Mouse (Mus musculus) layer of hippocampus, adult 2 months (tissue): ENCODE data around the gene Snrpa1. TPM values are rescaled to one million over a fixed set of nuclear protein-coding genes. Genes with fewer than 3 reads are reported as not detected.
A peak's percentile ranks its signal among the peaks of the same experiment; 100 is the strongest.

ENCODE experiments used
- DNase-seq, 2 experiments: peaks; one replicate each; pipeline ENCODE4 v3.0.0; 2022; ENCODE audit warnings: low spot score in 2 of 2
- H3K27ac ChIP-seq: fragments of 200-600 bp; 2 replicates; pipeline ENCODE4 v1.8.1; 2022
- H3K4me3 ChIP-seq: fragments of 200-600 bp; 2 replicates; pipeline ENCODE4 v1.8.1; 2022; ENCODE audit warnings: mild to moderate bottlenecking
- CTCF ChIP-seq: fragments of 200-600 bp; conservative IDR thresholded peaks from 2 replicates; pipeline ENCODE4 v1.8.1; 2022; ENCODE audit warnings: antibody characterized with exemption, mild to moderate bottlenecking, moderate library complexity
- total RNA-seq, 2 experiments: library from RNA; stranded (reverse); gene quantifications; 2 replicates each; pipeline ENCODE4 v1.2.3; 2021

The Snrpa1 gene
- total RNA-seq, 2 experiments from 2014 or later = 33.0 to 33.8 TPM

DNA sequence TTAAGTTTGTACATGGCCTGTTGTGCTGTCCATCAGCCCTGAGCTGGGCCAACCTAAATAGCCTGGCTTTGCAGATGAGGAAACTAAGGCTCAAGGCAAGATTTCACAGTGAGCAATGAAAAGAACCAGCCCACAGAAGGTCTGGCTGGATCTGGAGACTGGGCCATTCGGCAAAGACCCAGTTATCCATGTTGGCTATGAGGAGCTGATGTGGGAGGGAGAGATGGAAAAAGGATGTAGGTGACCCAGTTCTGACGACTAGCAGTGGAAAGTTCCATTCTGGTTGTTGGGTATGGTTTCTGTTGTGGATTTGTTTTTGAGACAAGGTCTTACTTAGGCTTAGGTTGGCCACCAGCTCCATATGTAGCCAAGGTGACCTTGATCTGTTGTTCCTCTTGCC is 29.3 kb downstream of the Snrpa1 start:
- no peak for DNase-seq
- no peak for TF ChIP-seq CTCF
- Histone ChIP-seq H3K4me3 (no peak overlapping the region), H3K27ac (0 out of 2 replicates have a peak overlapping the region, but pooled peaks have one; percentile 62)

DNA sequence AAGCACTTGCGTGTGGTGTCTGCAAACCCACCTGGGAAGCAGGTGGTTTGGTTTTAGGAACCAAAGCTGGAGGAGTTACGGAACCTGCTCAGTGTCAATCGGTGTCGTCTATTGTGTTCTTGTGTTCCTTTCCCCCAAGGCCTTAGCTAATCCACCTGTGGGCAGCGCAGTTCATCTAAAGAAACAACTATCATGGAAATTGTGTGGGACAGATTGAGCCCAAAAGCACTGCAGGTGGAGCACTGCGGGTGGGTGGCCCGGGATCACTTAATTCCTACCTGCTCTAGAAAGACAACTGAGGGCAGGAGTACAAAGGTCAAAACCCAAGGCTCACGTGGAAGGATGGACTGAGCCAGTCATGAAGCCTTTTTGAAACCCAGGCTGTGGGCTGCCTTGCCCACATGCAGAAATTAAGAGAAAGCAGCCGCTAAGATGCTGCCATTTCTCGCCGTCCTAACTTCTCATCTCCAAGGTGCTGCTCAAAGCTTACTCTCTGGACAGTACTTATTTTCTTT is 31.9 kb downstream of the Snrpa1 start:
- TF ChIP-seq CTCF = no peak
- no peak overlapping the region for H3K4me3 ChIP-seq
- no peak for DNase-seq

GRCm38 (mm10) chr7:66091553-66091952 is 32.8 kb downstream of the Snrpa1 start:
- H3K27ac ChIP-seq = no peak overlapping the region
- TF ChIP-seq CTCF = no peak
- no peak overlapping the region for H3K4me3 ChIP-seq
- DNase-seq = no peak

More for the DNA sequence above, 31.9 kb downstream of the Snrpa1 start:
- H3K27ac ChIP-seq = no peak overlapping the region

GRCm38 (mm10) chr7:66092656-66093055 is 33.9 kb downstream of the Snrpa1 start:
- no peak for TF ChIP-seq CTCF
- H3K27ac ChIP-seq = no peak overlapping the region
- no peak for DNase-seq
- H3K4me3 ChIP-seq = no peak overlapping the region

DNA sequence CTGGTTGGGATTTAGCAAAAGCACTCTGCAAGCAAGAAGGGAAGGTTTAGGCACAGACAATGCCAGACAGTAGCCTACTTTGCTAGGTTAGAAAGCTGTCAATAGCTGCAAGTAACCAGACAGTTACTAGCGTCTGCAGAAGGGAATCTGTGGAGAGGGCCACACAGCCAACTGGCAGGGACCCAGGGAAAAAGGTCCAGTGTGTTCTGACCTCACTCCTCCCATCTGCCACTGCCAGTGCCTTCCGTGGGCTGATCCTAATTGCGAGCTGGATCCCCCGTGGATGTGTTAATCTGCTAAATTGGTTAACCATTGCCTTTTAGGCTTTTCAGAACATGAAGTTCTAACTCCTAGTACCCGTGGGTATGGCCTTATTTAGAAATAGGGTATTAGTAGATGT is 35.3 kb downstream of the Snrpa1 start:
- DNase-seq = no peak
- no peak for TF ChIP-seq CTCF
- no peak overlapping the region for H3K4me3 ChIP-seq
- H3K27ac ChIP-seq = no peak overlapping the region

- no peak for TF ChIP-seq CTCF
- no peak for DNase-seq
- H3K27ac ChIP-seq = no peak overlapping the region
Measured at GRCm38 (mm10) chr7:66098803-66099202, 40.0 kb downstream of the Snrpa1 start.

GRCm38 (mm10) chr7:66101866-66102265 is 43.1 kb downstream of the Snrpa1 start:
- Histone ChIP-seq H3K27ac (no peak overlapping the region), H3K4me3 (no peak overlapping the region)
- DNase-seq = peak in 1 of 2 experiments; percentile 47
- TF ChIP-seq CTCF = peak; percentile 89

More at GRCm38 (mm10) chr7:66098803-66099202, 40.0 kb downstream of the Snrpa1 start:
- H3K4me3 ChIP-seq = no peak overlapping the region

DNA sequence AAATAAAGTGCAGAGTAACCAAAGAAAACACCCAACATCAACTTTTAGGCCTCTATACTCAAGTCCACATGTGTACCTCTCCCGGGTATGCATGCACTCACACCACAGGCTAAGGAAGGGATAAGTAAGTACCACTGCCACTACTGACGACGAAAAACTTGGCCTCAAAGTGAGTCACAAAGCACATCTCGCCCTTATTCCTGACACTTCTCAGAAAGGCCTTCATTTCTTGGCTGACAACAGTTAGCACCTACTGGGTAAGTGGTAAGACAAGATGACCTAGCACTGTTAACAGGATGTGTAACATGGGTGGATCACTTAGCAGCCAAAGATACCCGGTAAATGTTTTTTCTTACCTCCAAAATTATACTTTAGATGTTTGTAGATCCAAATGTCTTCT is 45.7 kb downstream of the Snrpa1 start:
- no peak for TF ChIP-seq CTCF
- Histone ChIP-seq H3K27ac (no peak overlapping the region), H3K4me3 (no peak overlapping the region)
- no peak for DNase-seq

GRCm38 (mm10) chr7:66105771-66106170 is 47.0 kb downstream of the Snrpa1 start:
- Histone ChIP-seq H3K27ac (no peak overlapping the region), H3K4me3 (no peak overlapping the region)
- no peak for TF ChIP-seq CTCF
- no peak for DNase-seq

DNA sequence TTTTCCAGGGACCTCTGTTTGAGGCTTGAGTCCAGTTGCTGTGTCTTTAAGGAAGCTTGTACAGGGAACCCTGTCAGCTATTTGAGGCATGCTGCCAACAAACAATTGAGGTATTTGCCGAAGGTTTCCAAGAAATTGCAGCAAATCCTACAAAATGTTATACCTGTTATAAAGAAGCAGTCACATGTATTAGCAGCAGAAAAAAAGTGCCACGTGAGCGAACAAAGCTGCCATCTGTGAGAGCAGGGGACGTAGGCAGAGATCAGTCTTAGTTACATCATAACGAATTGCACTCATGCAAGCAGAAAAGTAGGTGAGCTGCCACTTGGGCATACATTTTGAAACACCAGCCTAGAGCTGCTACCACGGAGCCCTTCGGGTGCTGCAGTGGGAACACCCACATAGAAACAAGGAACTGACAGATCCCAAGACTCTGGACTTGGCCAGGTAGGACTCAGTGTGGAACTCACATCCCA is 47.8 kb downstream of the Snrpa1 start:
- Histone ChIP-seq H3K4me3 (no peak overlapping the region), H3K27ac (no peak overlapping the region)
- DNase-seq = no peak
- TF ChIP-seq CTCF = no peak

DNA sequence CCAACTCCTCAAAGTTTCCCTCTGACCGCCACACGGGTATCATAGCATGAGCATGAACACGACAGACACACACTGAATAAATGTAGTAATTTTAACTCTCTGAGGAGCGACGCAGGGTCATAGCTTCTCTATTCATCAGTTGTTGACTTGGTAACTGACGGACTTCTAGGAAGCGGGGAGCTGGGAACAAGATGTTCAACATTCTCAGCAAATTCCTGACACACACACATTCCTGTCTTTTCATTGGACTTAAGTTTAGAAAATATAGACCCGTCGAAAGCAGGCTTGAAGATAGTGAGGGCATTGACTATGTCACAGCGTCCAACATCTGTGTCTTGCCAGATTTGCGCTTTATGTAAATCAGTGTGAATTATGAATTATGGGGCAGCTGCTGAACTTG is 48.4 kb downstream of the Snrpa1 start:
- TF ChIP-seq CTCF = no peak

GRCm38 (mm10) chr7:66107930-66108329 is 49.1 kb downstream of the Snrpa1 start:
- Histone ChIP-seq H3K27ac (no peak overlapping the region), H3K4me3 (no peak overlapping the region)
- peak; percentile 67 for TF ChIP-seq CTCF
- DNase-seq = no peak

More for the DNA sequence above, 48.4 kb downstream of the Snrpa1 start:
- DNase-seq = no peak
- H3K27ac ChIP-seq = no peak overlapping the region
- no peak overlapping the region for H3K4me3 ChIP-seq

- Histone ChIP-seq H3K27ac (peak within 1 kb of the TSS; percentile 86), H3K4me3 (peak within 1 kb of the TSS; percentile 76)
- DNase-seq = peak; percentile 87 to 89
- TF ChIP-seq CTCF = no peak
Measured at GRCm38 (mm10) chr7:66108961-66109854, 50.4 kb downstream of the Snrpa1 start, which contains the start of gene Chsy1. Chsy1 (plus strand) TSS chr7:66109515.
